Mouse (Mus musculus): ENCODE measurements around the gene F2rl1.

GRCm38 (mm10) chr13:95549421-95549820 lies 24.4 kb upstream of the F2rl1 start:
- TF ChIP-seq CTCF (IDR thresholded peaks at IDR 0.05; ENCODE audit: low read depth, low read length) (no peak), TAL1 (conservative IDR thresholded peaks at IDR 0.05; ENCODE audit: low read depth, low read length) (no peak), GATA1 (IDR thresholded peaks at IDR 0.05; ENCODE audit: borderline replicate concordance, low read length) (no peak)

All from G1E (cell line).